Mouse (Mus musculus) activated CD4-positive, CD25-positive, alpha-beta regulatory T cell (primary cell): Measurements from ENCODE around the gene Hspb7. TPM values are rescaled to one million over a fixed set of nuclear protein-coding genes. Genes with fewer than 3 reads are reported as not detected.

ENCODE experiments used
- polyA plus RNA-seq, 2 experiments: library from polyadenylated mRNA; unstranded; fragments of 100-300 nt; shearing (Covaris generic); gene quantifications; one replicate each; pipeline ENCODE4 v1.2.1; 2017

Hspb7 gene
- not detected for polyA plus RNA-seq

DNA sequence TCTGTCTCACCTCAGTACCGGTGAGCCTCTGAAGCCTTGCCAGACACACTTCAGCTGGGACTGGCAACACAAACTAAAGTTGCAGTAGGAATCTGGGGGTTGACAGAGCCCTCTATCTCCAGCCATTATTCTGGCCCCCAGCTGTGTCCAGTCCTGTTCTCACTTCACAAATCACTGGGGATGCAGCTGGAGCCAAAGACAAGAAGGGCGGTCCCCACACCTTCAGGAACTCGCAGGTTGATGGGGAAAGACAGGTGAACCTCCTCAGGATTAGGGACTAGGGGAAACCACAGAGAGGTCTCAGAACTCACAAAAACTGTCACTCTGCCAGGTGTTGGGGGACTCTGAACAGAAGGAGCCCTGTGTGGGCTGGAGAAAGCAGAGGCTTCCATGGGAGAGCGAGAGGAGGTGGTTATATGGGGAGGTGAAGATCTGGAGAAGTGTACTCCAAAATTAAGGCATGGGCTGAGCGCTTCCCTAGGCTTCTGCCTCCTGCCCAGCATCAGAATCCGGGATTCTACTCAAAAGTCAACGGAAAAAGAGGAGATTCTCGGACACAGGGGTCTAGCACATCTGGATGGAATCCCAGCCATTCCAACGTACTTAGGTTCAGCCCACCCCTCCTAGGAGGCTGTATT is at the start of gene Hspb7:
Gene Hspb7, plus strand, starts transcription at position 588 of the 638 bp plus-strand sequence.

DNA sequence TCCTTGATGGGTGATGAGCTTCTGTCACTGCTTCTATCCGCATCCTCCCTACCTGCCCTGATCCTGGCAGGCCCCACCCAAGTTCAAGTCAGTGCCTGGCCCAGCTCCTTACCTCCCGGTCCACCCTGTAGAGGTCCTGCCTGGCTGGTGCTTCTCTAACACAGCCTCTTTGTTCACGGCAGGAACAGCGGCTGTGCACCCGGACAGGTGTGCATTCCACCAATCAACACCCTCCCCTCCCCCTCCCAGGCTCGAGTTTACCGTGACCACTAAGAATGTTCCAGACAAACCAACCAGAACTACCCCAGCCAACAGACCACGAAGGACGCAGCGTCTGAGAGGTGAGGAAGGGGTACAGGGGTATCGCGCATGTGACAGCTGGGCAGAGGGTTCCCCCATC is 22.0 kb upstream of the Hspb7 start, which contains the start of gene Clcnka:
Gene Clcnka, minus strand, starts transcription at position 180 of the 400 bp plus-strand sequence.

DNA sequence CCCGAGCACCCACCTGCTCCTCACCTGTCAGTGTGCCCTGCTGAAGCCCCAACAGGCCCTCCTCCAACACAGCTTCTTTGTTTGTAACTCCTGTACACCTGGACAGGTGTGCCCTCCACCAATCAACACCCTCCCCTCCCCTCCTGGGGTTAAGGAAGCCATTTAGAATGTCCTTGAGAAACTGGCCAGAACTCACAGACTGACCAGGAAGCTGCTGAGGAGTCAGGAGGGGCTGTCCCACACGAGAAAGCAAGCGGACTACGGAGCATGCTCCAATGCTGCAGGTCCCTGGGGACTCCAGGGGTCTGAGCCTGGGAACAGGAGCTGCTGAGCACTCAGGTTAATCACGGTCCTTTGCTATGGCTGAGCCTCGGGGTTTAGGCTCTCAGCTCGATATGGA is 4.7 kb upstream of the Hspb7 start, which contains the start of gene Clcnkb:
Gene Clcnkb, minus strand, starts transcription at position 91 of the 400 bp plus-strand sequence.

DNA sequence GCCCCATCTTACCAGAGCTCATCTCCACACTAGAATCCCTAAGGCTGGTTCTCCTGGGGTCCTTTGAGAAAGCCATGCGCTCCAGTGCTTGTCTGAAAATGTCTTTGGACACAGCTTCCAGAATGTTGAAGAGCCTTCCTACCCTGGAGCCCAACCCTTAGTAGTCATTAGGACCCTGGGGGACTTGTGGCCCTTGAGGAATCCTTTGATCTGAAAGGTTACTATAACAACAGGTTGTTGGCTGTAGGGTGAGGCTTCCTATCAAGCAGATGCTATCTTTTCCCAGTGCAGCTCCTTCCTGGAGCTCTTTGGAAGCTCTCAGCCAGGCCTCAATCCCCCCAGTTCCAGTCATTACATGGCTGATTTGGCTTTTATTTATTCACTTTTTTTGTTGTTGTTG is 15.4 kb downstream of the Hspb7 start, which contains the start of gene Srarp:
Gene Srarp, minus strand, starts transcription at position 132 of the 400 bp plus-strand sequence.

DNA sequence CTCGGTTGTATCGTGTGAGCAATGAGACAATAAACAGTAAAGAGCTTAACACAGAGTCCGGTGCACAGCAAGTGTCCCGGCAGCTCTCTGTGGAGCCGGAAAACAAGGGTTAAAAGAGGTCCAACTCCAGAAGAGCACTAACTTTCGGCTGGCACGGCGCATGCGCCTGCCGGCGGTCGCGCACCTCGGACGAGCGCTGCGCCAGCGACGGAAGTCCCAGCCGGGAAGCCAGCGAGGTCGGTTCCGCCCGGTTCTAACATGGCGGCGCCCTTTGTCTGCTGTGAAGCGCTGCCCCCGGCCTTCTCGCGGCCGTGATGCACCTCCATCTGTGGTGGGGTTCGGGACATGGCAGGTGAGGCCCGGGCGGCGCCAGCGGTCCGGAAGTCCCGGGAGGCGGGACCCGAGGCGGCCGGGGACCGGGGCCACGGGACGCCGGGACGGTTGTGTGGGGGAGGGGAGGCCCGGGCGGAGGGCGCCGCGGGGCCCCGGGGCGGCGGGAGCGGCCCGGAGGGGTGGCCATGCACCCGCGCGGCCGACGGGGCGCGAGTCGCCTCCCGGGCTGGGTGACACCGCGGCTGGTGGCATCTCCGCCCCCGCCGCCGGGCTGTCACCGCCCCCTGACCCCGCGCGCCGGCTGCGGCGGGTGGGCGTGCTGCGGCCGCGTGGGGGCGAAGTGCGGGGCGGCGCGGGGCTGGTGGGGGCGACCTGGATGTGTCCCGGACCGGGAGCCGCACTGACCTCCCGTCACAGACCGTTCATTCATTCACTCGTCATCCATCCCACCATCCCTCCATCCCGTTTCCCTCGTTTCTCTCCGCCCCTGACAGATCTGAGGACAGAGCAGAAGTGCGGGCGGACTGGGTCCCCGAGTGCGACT is 24.1 kb downstream of the Hspb7 start, which contains the start of gene Zbtb17:
Gene Zbtb17, plus strand, starts transcription at position 204 of the 877 bp plus-strand sequence.

Other genes with a start within 250 kb of the Hspb7 start
- 1 to 10 TPM; 2.2 to 4.3 TPM for gene Rsg1, start 206.8 kb upstream of the Hspb7 start, polyA plus RNA-seq
- gene Arhgef19, start 181.3 kb upstream of the Hspb7 start, polyA plus RNA-seq: under 1 TPM; 0.15 to 0.30 TPM
- gene Epha2, start 119.5 kb upstream of the Hspb7 start, polyA plus RNA-seq: not detected
- not detected for gene Fam131c, start 52.6 kb upstream of the Hspb7 start, polyA plus RNA-seq
- gene Clcnka, start 22.1 kb upstream of the Hspb7 start, polyA plus RNA-seq: not detected
- gene Clcnkb, start 4.8 kb upstream of the Hspb7 start, polyA plus RNA-seq: not detected
- gene Srarp, start 15.3 kb downstream of the Hspb7 start, polyA plus RNA-seq: not detected
- gene Zbtb17, start 23.9 kb downstream of the Hspb7 start, polyA plus RNA-seq: 10 to 100 TPM; 28.4 to 33.1 TPM
- gene Spen, start 117.8 kb downstream of the Hspb7 start, polyA plus RNA-seq: 10 to 100 TPM; 24.7 to 34.4 TPM
- gene Fblim1, start 185.3 kb downstream of the Hspb7 start, polyA plus RNA-seq: under 1 TPM in 1 of 2 experiments, not detected in 1; 0.44 TPM
- gene Tmem82, start 197.9 kb downstream of the Hspb7 start, polyA plus RNA-seq: under 1 TPM; 0.32 to 0.37 TPM
- gene Slc25a34, start 203.0 kb downstream of the Hspb7 start, polyA plus RNA-seq: not detected
- 1 to 10 TPM; 8.9 to 9.8 TPM for gene Plekhm2, start 244.1 kb downstream of the Hspb7 start, polyA plus RNA-seq